Mouse (Mus musculus) liver, embryonic 12.5 days (tissue): Measurements from ENCODE around the gene Adat1. TPM values are rescaled to one million over a fixed set of nuclear protein-coding genes. Genes with fewer than 3 reads are reported as not detected.

Experiments
- ATAC-seq: fragments of 200-750 bp; cut with Nextera tagmentation; 2 replicates; pipeline ENCODE4 v1.8.0; 2017; ENCODE audit warnings: moderate number of reproducible peaks, mild to moderate bottlenecking, moderate library complexity
- H3K27ac ChIP-seq: fragments of 300-500 bp; sonication (generic); 2 replicates; pipeline ENCODE4 v1.5.1; 2016; ENCODE audit warnings: mild to moderate bottlenecking
- H3K27me3 ChIP-seq: fragments of 300-500 bp; sonication (generic); replicated peaks from 2 replicates; pipeline ENCODE4 v1.6.1; 2016; ENCODE audit warnings: mild to moderate bottlenecking, moderate library complexity
- H3K36me3 ChIP-seq: fragments of 300-500 bp; sonication (generic); 2 replicates; pipeline ENCODE4 v1.6.1; 2016; ENCODE audit warnings: mild to moderate bottlenecking, moderate library complexity
- H3K4me1 ChIP-seq: fragments of 300-500 bp; sonication (generic); 2 replicates; pipeline ENCODE4 v1.6.1; 2016
- H3K4me2 ChIP-seq: fragments of 300-500 bp; sonication (generic); 2 replicates; pipeline ENCODE4 v1.6.1; 2016; ENCODE audit warnings: mild to moderate bottlenecking, moderate library complexity
- H3K4me3 ChIP-seq: fragments of 300-500 bp; sonication (generic); 2 replicates; pipeline ENCODE4 v1.5.1; 2016; ENCODE audit warnings: mild to moderate bottlenecking, moderate library complexity
- H3K9ac ChIP-seq: fragments of 300-500 bp; sonication (generic); 2 replicates; pipeline ENCODE4 v1.6.1; 2016; ENCODE audit warnings: mild to moderate bottlenecking, moderate library complexity
- H3K9me3 ChIP-seq: fragments of 300-500 bp; sonication (generic); replicated peaks from 2 replicates; pipeline ENCODE4 v1.6.1; 2016; ENCODE audit warnings: mild to moderate bottlenecking, moderate library complexity
- WGBS: fragments of 180-500 bp; shearing (Covaris S2); methylation state at CpG from one replicate; pipeline ENCODE4 v1.1.7; 2016; ENCODE audit not compliant: insufficient replicate concordance; 5-methylcytosine and 5-hydroxymethylcytosine counted together
- polyA plus RNA-seq: library from polyadenylated mRNA; unstranded; fragments of >200 nt; fragmentation: Nextera tagmentation; extraction: Ambion mirVana; gene quantifications from 2 replicates; pipeline ENCODE4 v1.2.1, GENCODE M21; 2016

Gene Adat1
- 6.9 and 7.3 TPM in 2 replicates for polyA plus RNA-seq

- H3K4me2 ChIP-seq: peak within 1 kb of the TSS; percentile 91
- H3K27me3 ChIP-seq: no peaks in the 10 kb centered on the region
- peaks cover 69% of the 10 kb centered on the region for H3K36me3 ChIP-seq
- no peaks in the 10 kb centered on the region for H3K9me3 ChIP-seq
- peak within 1 kb of the TSS; percentile 56; the same call in 1 of the 2 replicates for H3K27ac ChIP-seq
- ATAC-seq: peak; percentile 94
- peak within 1 kb of the TSS; percentile 85 for H3K9ac ChIP-seq
- WGBS: 3% methylated on average over 32 of the region's 33 CpGs
- H3K4me3 ChIP-seq: peak within 1 kb of the TSS; percentile 86
- H3K4me1 ChIP-seq: peaks cover 19% of the 10 kb centered on the region
Measured at GRCm38 (mm10) chr8:111992013-111992702, at the start of gene Adat1. Adat1 (minus strand) TSS chr8:111992302.

GRCm38 (mm10) chr8:112037521-112037920 lies 45.4 kb upstream of the Adat1 start:
- no peak overlapping the region for H3K27ac ChIP-seq

GRCm38 (mm10) chr8:112034603-112035002 lies 42.5 kb upstream of the Adat1 start:
- Histone ChIP-seq H3K9ac (no peak overlapping the region), H3K4me3 (no peak overlapping the region), H3K27ac (no peak overlapping the region), H3K4me1 (0 out of 2 replicates have a peak, but pooled peaks cover 5% of the 10 kb centered on the region), H3K27me3 (no peaks in the 10 kb centered on the region), H3K4me2 (no peak overlapping the region), H3K9me3 (no peaks in the 10 kb centered on the region), H3K36me3 (no peaks in the 10 kb centered on the region)
- 4% methylated on average over 8 of the region's 8 CpGs for WGBS
- no peak for ATAC-seq

More at GRCm38 (mm10) chr8:112037521-112037920, 45.4 kb upstream of the Adat1 start:
- H3K27me3 ChIP-seq: no peaks in the 10 kb centered on the region
- no peak overlapping the region for H3K9ac ChIP-seq
- H3K36me3 ChIP-seq: no peaks in the 10 kb centered on the region
- H3K4me1 ChIP-seq: no peaks in the 10 kb centered on the region
- no peak overlapping the region for H3K4me2 ChIP-seq
- no peak for ATAC-seq
- WGBS: 69% methylated on average over 18 of the region's 18 CpGs
- no peaks in the 10 kb centered on the region for H3K9me3 ChIP-seq
- no peak overlapping the region for H3K4me3 ChIP-seq

GRCm38 (mm10) chr8:112033071-112033470 lies 41.0 kb upstream of the Adat1 start:
- Histone ChIP-seq H3K9ac (no peak overlapping the region), H3K27me3 (no peaks in the 10 kb centered on the region), H3K9me3 (no peaks in the 10 kb centered on the region), H3K36me3 (no peaks in the 10 kb centered on the region), H3K27ac (no peak overlapping the region), H3K4me2 (no peak overlapping the region), H3K4me1 (0 out of 2 replicates have a peak, but pooled peaks cover 5% of the 10 kb centered on the region), H3K4me3 (no peak overlapping the region)
- WGBS: 68% methylated on average over 7 of the region's 7 CpGs
- ATAC-seq: no peak

- H3K9ac ChIP-seq: no peak overlapping the region
- 53% methylated on average over 6 of the region's 6 CpGs for WGBS
- ATAC-seq: no peak
- no peak overlapping the region for H3K4me3 ChIP-seq
- no peak overlapping the region for H3K4me2 ChIP-seq
- H3K36me3 ChIP-seq: no peaks in the 10 kb centered on the region
- H3K4me1 ChIP-seq: 0 out of 2 replicates have a peak, but pooled peaks cover 8% of the 10 kb centered on the region
- no peaks in the 10 kb centered on the region for H3K27me3 ChIP-seq
- no peaks in the 10 kb centered on the region for H3K9me3 ChIP-seq
- no peak overlapping the region for H3K27ac ChIP-seq
Measured at GRCm38 (mm10) chr8:112030663-112031062, 38.6 kb upstream of the Adat1 start.

- no peak overlapping the region for H3K4me2 ChIP-seq
- H3K27ac ChIP-seq: no peak overlapping the region
- H3K4me1 ChIP-seq: 0 out of 2 replicates have a peak, but pooled peaks cover 8% of the 10 kb centered on the region
- no peak overlapping the region for H3K9ac ChIP-seq
- no peak overlapping the region for H3K4me3 ChIP-seq
- no peaks in the 10 kb centered on the region for H3K36me3 ChIP-seq
- H3K9me3 ChIP-seq: no peaks in the 10 kb centered on the region
- ATAC-seq: no peak
- 58% methylated on average over 7 of the region's 7 CpGs for WGBS
- no peaks in the 10 kb centered on the region for H3K27me3 ChIP-seq
Measured at GRCm38 (mm10) chr8:112029455-112029854, 37.4 kb upstream of the Adat1 start.

- WGBS: 90% methylated on average over 11 of the region's 11 CpGs
Measured at GRCm38 (mm10) chr8:112014936-112015335, 22.8 kb upstream of the Adat1 start, which contains the start of gene Gm6793. Gm6793 (minus strand) TSS chr8:112015036.

GRCm38 (mm10) chr8:112011816-112012242 lies 19.7 kb upstream of the Adat1 start:
- WGBS: under 1% methylated on average over 40 of the region's 40 CpGs
- peak; percentile 57 for ATAC-seq
- H3K27ac ChIP-seq: peak overlapping the region; percentile 90
- H3K27me3 ChIP-seq: no peaks in the 10 kb centered on the region
- peak overlapping the region; percentile 89 for H3K4me3 ChIP-seq
- H3K9me3 ChIP-seq: no peaks in the 10 kb centered on the region
- peak overlapping the region; percentile 96 for H3K4me2 ChIP-seq
- H3K4me1 ChIP-seq: peaks cover 47% of the 10 kb centered on the region
- peak overlapping the region; percentile 91 for H3K9ac ChIP-seq
- peaks cover 36% of the 10 kb centered on the region for H3K36me3 ChIP-seq

More at GRCm38 (mm10) chr8:112014936-112015335, 22.8 kb upstream of the Adat1 start, which contains the start of gene Gm6793:
- Histone ChIP-seq H3K4me1 (peaks cover 20% of the 10 kb centered on the region), H3K9ac (no peak within 1 kb of the TSS), H3K4me2 (no peak within 1 kb of the TSS), H3K9me3 (no peaks in the 10 kb centered on the region), H3K36me3 (peaks cover 47% of the 10 kb centered on the region), H3K27ac (no peak within 1 kb of the TSS), H3K27me3 (no peaks in the 10 kb centered on the region), H3K4me3 (no peak within 1 kb of the TSS)
- ATAC-seq: no peak

GRCm38 (mm10) chr8:112010997-112011815 lies 19.1 kb upstream of the Adat1 start, which contains the start of the genes Kars and Terf2ip:
Kars (minus strand) TSS chr8:112011323.
Terf2ip (plus strand) TSS chr8:112011398.
- peak within 1 kb of the TSS; percentile 91 for H3K9ac ChIP-seq
- H3K27ac ChIP-seq: peak within 1 kb of the TSS; percentile 90
- peak within 1 kb of the TSS; percentile 89 for H3K4me3 ChIP-seq
- WGBS: under 1% methylated on average over 61 of the region's 61 CpGs
- ATAC-seq: peak; percentile 90
- no peaks in the 10 kb centered on the region for H3K9me3 ChIP-seq
- H3K4me2 ChIP-seq: peak within 1 kb of the TSS; percentile 96
- no peaks in the 10 kb centered on the region for H3K27me3 ChIP-seq
- H3K4me1 ChIP-seq: peaks cover 47% of the 10 kb centered on the region
- peaks cover 36% of the 10 kb centered on the region for H3K36me3 ChIP-seq

GRCm38 (mm10) chr8:112009558-112009957 lies 17.5 kb upstream of the Adat1 start:
- H3K4me2 ChIP-seq: peak overlapping the region; percentile 96
- WGBS: 70% methylated on average over 7 of the region's 7 CpGs
- H3K4me3 ChIP-seq: peak overlapping the region; percentile 89
- H3K9ac ChIP-seq: no peak overlapping the region
- peaks cover 40% of the 10 kb centered on the region for H3K36me3 ChIP-seq
- ATAC-seq: no peak
- no peaks in the 10 kb centered on the region for H3K9me3 ChIP-seq
- no peaks in the 10 kb centered on the region for H3K27me3 ChIP-seq
- H3K27ac ChIP-seq: no peak overlapping the region
- peaks cover 47% of the 10 kb centered on the region for H3K4me1 ChIP-seq

GRCm38 (mm10) chr8:112007669-112008068 lies 15.6 kb upstream of the Adat1 start:
- ATAC-seq: no peak
- peaks cover 59% of the 10 kb centered on the region for H3K36me3 ChIP-seq
- no peaks in the 10 kb centered on the region for H3K27me3 ChIP-seq
- H3K27ac ChIP-seq: 0 out of 2 replicates have a peak overlapping the region, but pooled peaks have one; percentile 36
- WGBS: 45% methylated on average over 2 of the region's 2 CpGs
- no peaks in the 10 kb centered on the region for H3K9me3 ChIP-seq
- 0 out of 2 replicates have a peak overlapping the region, but pooled peaks have one; percentile 2 for H3K9ac ChIP-seq
- H3K4me1 ChIP-seq: peaks cover 40% of the 10 kb centered on the region
- H3K4me2 ChIP-seq: peak overlapping the region; percentile 36
- no peak overlapping the region for H3K4me3 ChIP-seq
